Mouse (Mus musculus) bone marrow macrophage, adult 2 months (primary cell): Measurements from ENCODE around the gene A430078G23Rik.

Experiments
- CTCF ChIP-seq: IDR thresholded peaks from 2 replicates; pipeline ENCODE4 v1.5.1; 2012; ENCODE audit warnings: low read depth, mild to moderate bottlenecking, low read length, moderate library complexity
- POLR2A ChIP-seq: IDR thresholded peaks from 2 replicates; pipeline ENCODE4 v1.6.1; 2012; ENCODE audit warnings: mild to moderate bottlenecking, low read depth, low read length, borderline replicate concordance

GRCm38 (mm10) chr8:3421507-3421906 is 68.3 kb downstream of the A430078G23Rik start:
- TF ChIP-seq CTCF = no peak
- TF ChIP-seq POLR2A = no peak
